ENCODE assay signal across 8 mouse cellular contexts in genomic region chr2:25356208-25357079, GRCm38 (mm10). TPM values are rescaled to one million over a fixed set of nuclear protein-coding genes. Genes with fewer than 3 reads are reported as not detected.
DNase-seq lines count a peak whose midpoint lies in the region; ATAC-seq lines count a peak whose summit lies in the region.

Dpp7 (minus strand) TSS chr2:25356359.

- peak; percentile 66 for ATAC-seq in megakaryocyte, adult 5-6 weeks (ENCODE audit: poor library complexity, severe bottlenecking)

- peak; percentile 52 to 68 for DNase-seq in adrenal gland, adult 18-20 months (ENCODE audit: low spot score in 2 of 2)
- DNase-seq in embryo, embryonic 10 days (ENCODE audit: low spot score), result peak; percentile 94
- peak; percentile 68 for DNase-seq in gastrocnemius, postnatal 10 days
- DNase-seq in induced T-regulatory cell, adult 2 months (ENCODE audit: low read depth), result peak; percentile 84
- peak; percentile 66 to 82 for DNase-seq in left cerebral cortex, adult 8-10 months (ENCODE audit: low spot score in 2 of 2)
- peak; percentile 88 for DNase-seq in right cerebral cortex, adult 18-20 months
- DNase-seq in urinary bladder, postnatal 14 days (ENCODE audit: low spot score), result peak; percentile 74

RNA-seq across cellular contexts. Expression of gene Dpp7, which starts in this region (rescaled TPM):
- total RNA-seq in adrenal gland, adult 18-20 months (2021), result 10 to 100 TPM; 32.3 to 42.0 TPM
- 1 to 10 TPM; 7.9 to 9.5 TPM for total RNA-seq in gastrocnemius, postnatal 10 days (2021)
- 10 to 100 TPM; 35.1 to 50.7 (median 37.9) TPM for total RNA-seq in left cerebral cortex, adult 8-10 months (2022)
- 25.1 and 30.5 TPM in 2 replicates for total RNA-seq in megakaryocyte, adult 5-6 weeks (2015)
- 27.8 and 50.7 TPM in 2 replicates for total RNA-seq in megakaryocyte, adult 5-6 weeks (2017)

Comparison
In these comparisons a context has a peak if more than half of its experiments do, and no peak if none do; other contexts are left out.
1. Peak in every context shown above with its lines: DNase-seq and ATAC-seq.